Mouse (Mus musculus) naive thymus-derived CD4-positive, alpha-beta T cell, adult 2 months (primary cell): ENCODE measurements around the gene Leap2.
A peak's percentile ranks its signal among the peaks of the same experiment; 100 is the strongest.

Source experiments
- DNase-seq: peaks from one replicate; pipeline ENCODE4 v3.0.0-alpha.2; 2011; ENCODE audit warnings: low read depth

The Leap2 gene

GRCm38 (mm10) chr11:53423036-53423435, at the start of gene Leap2:
Gene Leap2, minus strand, starts transcription at chr11:53423170.
- DNase-seq, result no peak

- no peak for DNase-seq
Observed at GRCm38 (mm10) chr11:53472709-53473108, 49.7 kb upstream of the Leap2 start.

- DNase-seq, result peak; percentile 89
Observed at GRCm38 (mm10) chr11:53469968-53470695, 47.2 kb upstream of the Leap2 start, which contains the start of gene Gm9837. Gene Gm9837, minus strand, starts transcription at chr11:53470479.

- DNase-seq, result no peak
Observed at GRCm38 (mm10) chr11:53469294-53469967, 46.5 kb upstream of the Leap2 start.

- peak; percentile 55 for DNase-seq
Observed at GRCm38 (mm10) chr11:53466231-53466971, 43.4 kb upstream of the Leap2 start.

GRCm38 (mm10) chr11:53463551-53464424, 40.8 kb upstream of the Leap2 start:
- DNase-seq, result no peak

- DNase-seq, result no peak
Observed at GRCm38 (mm10) chr11:53461727-53462126, 38.8 kb upstream of the Leap2 start.

GRCm38 (mm10) chr11:53460192-53460591, 37.2 kb upstream of the Leap2 start:
- no peak for DNase-seq

GRCm38 (mm10) chr11:53458996-53459395, 36.0 kb upstream of the Leap2 start:
- DNase-seq, result no peak

GRCm38 (mm10) chr11:53457372-53457954, 34.5 kb upstream of the Leap2 start:
- no peak for DNase-seq

- DNase-seq, result no peak
Observed at GRCm38 (mm10) chr11:53456474-53457371, 33.8 kb upstream of the Leap2 start, which contains the start of the genes Gm10447 and Shroom1. Gene Gm10447, minus strand, starts transcription at chr11:53457110. Gene Shroom1, plus strand, starts transcription at chr11:53457205.

- DNase-seq, result no peak
Observed at GRCm38 (mm10) chr11:53453031-53453430, 30.1 kb upstream of the Leap2 start.

- no peak for DNase-seq
Observed at GRCm38 (mm10) chr11:53452396-53452795, 29.4 kb upstream of the Leap2 start.

GRCm38 (mm10) chr11:53451361-53451760, 28.4 kb upstream of the Leap2 start:
- DNase-seq, result no peak

- DNase-seq, result peak; percentile 52
Observed at GRCm38 (mm10) chr11:53450070-53450705, 27.2 kb upstream of the Leap2 start.

- no peak for DNase-seq
Observed at GRCm38 (mm10) chr11:53448529-53448928, 25.6 kb upstream of the Leap2 start.

- DNase-seq, result no peak
Observed at GRCm38 (mm10) chr11:53447996-53448395, 25.0 kb upstream of the Leap2 start.

GRCm38 (mm10) chr11:53446183-53446582, 23.2 kb upstream of the Leap2 start:
- no peak for DNase-seq

GRCm38 (mm10) chr11:53445562-53445961, 22.6 kb upstream of the Leap2 start:
- no peak for DNase-seq

GRCm38 (mm10) chr11:53443861-53444260, 20.9 kb upstream of the Leap2 start:
- DNase-seq, result peak; percentile 55
